Comparison of ENCODE assay signal across 8 mouse cellular contexts in the genomic region with DNA sequence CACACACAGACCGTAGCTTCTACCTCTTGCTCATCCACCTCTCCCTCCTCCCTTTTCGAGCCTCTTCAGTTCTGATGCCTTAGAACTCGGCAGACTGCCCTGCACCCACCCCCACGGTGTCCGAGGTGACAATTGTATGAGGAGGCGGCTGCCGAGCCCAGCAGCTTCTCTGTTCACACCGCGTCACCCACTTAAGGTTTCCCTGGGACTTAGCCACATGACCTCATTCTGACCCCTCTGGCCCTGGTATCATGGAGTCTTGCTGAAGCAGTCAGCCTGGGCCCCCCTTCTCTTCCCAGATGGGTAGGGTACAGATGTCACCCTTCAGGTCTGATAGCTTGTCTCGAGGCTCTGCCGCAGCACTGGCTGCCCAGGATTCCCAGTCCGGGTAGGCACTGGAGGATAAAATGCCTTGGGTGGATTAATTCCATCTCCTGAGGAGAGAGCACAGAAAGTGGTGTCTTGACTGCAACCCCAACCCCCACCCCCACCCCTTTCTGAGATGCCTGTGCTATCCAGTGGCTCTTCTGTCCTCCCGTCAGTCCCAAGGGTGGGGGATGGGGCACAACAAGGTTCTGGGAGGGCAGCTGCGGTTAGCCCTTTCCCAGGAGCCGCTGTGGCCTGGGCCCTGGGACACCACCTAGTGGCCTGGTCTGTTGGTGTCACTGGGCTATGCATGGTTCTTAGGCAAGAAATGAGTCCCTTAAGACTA. TPM values are rescaled to one million over a fixed set of nuclear protein-coding genes. Genes with fewer than 3 reads are reported as not detected.
DNase-seq lines count a peak whose midpoint lies in the region; ATAC-seq and TF ChIP-seq lines count a peak whose summit lies in the region.

No protein-coding gene starts in this region.

- no peaks in the 10 kb centered on the region for H3K36me3 ChIP-seq in forebrain, embryonic 13.5 days (ENCODE audit: poor library complexity, severe bottlenecking)
- no peaks in the 10 kb centered on the region for H3K36me3 ChIP-seq in liver, postnatal 0 days (replicated peaks; ENCODE audit: insufficient read depth, low read length)
- H3K36me3 ChIP-seq in neural tube, embryonic 12.5 days, result no peaks in the 10 kb centered on the region
- no peaks in the 10 kb centered on the region for H3K36me3 ChIP-seq in stomach, embryonic 16.5 days (ENCODE audit: control insufficient read depth, insufficient read depth, low read length)

- no peak for TF ChIP-seq EP300 in liver, postnatal 0 days (IDR thresholded peaks at IDR 0.05; ENCODE audit: low read depth)

- H3K9me3 ChIP-seq in forebrain, embryonic 13.5 days (replicated peaks), result no peaks in the 10 kb centered on the region
- no peaks in the 10 kb centered on the region for H3K9me3 ChIP-seq in liver, postnatal 0 days (ENCODE audit: low read length)
- H3K9me3 ChIP-seq in neural tube, embryonic 12.5 days, result no peaks in the 10 kb centered on the region
- H3K9me3 ChIP-seq in stomach, embryonic 16.5 days (replicated peaks; ENCODE audit: control insufficient read depth, low read length), result no peaks in the 10 kb centered on the region

- H3K9ac ChIP-seq in forebrain, embryonic 13.5 days, result peak overlapping the region; percentile 60
- H3K9ac ChIP-seq in liver, postnatal 0 days (replicated peaks), result no peak overlapping the region
- peak overlapping the region; percentile 56 for H3K9ac ChIP-seq in neural tube, embryonic 12.5 days
- peak overlapping the region; percentile 32 for H3K9ac ChIP-seq in stomach, embryonic 16.5 days (ENCODE audit: low read length)

- TF ChIP-seq CTCF in liver, postnatal 0 days (IDR thresholded peaks at IDR 0.05; ENCODE audit: low read depth), result peak; percentile 90

- intact Hi-C loops in heart, postnatal 10 days (cut with DNase I), result loop anchor here (1.0 to 5.0 kb wide), 5 partner anchors 19 to 103 kb away; a partner anchor contains a TSS

- H3K27me3 ChIP-seq in forebrain, embryonic 13.5 days, result no peaks in the 10 kb centered on the region
- 0 out of 2 replicates have a peak, but pooled peaks cover 3% of the 10 kb centered on the region for H3K27me3 ChIP-seq in liver, postnatal 0 days (ENCODE audit: insufficient read depth, low read length)
- H3K27me3 ChIP-seq in neural tube, embryonic 12.5 days (replicated peaks), result peaks cover 4% of the 10 kb centered on the region; the same call in 1 of the 2 replicates
- no peaks in the 10 kb centered on the region for H3K27me3 ChIP-seq in stomach, embryonic 16.5 days (ENCODE audit: control insufficient read depth, insufficient read depth, low read length)

- peak overlapping the region; percentile 77 for H3K4me2 ChIP-seq in forebrain, embryonic 13.5 days
- H3K4me2 ChIP-seq in liver, postnatal 0 days (ENCODE audit: low read depth, low read length), result peak overlapping the region; percentile 76
- H3K4me2 ChIP-seq in neural tube, embryonic 12.5 days (replicated peaks), result peak overlapping the region; percentile 72
- H3K4me2 ChIP-seq in stomach, embryonic 16.5 days (ENCODE audit: low read depth, low read length), result peak overlapping the region; percentile 72

- 0% methylated on average over 13 of the region's 15 CpGs for WGBS in forebrain, embryonic 13.5 days
- WGBS in liver, postnatal 0 days (ENCODE audit: insufficient replicate concordance), result under 1% methylated on average over 15 of the region's 15 CpGs
- 1% methylated on average over 15 of the region's 15 CpGs for WGBS in neural tube, embryonic 12.5 days
- 4% methylated on average over 15 of the region's 15 CpGs for WGBS in stomach, embryonic 16.5 days

- peak overlapping the region; percentile 87 for H3K27ac ChIP-seq in forebrain, embryonic 13.5 days
- H3K27ac ChIP-seq in liver, postnatal 0 days (ENCODE audit: low read depth), result no peak overlapping the region
- H3K27ac ChIP-seq in neural tube, embryonic 12.5 days, result peak overlapping the region; percentile 90
- peak overlapping the region; percentile 98 for H3K27ac ChIP-seq in stomach, embryonic 16.5 days (ENCODE audit: low read length)

- H3K4me3 ChIP-seq in forebrain, embryonic 13.5 days, result peak overlapping the region; percentile 45
- peak overlapping the region; percentile 44 for H3K4me3 ChIP-seq in liver, postnatal 0 days (ENCODE audit: low read depth, low read length)
- peak overlapping the region; percentile 32 for H3K4me3 ChIP-seq in neural tube, embryonic 12.5 days
- H3K4me3 ChIP-seq in stomach, embryonic 16.5 days (replicated peaks; ENCODE audit: low read length), result peak overlapping the region; percentile 42

- peaks cover 61% of the 10 kb centered on the region for H3K4me1 ChIP-seq in forebrain, embryonic 13.5 days
- peaks cover 18% of the 10 kb centered on the region for H3K4me1 ChIP-seq in liver, postnatal 0 days (ENCODE audit: insufficient read depth)
- peaks cover 69% of the 10 kb centered on the region for H3K4me1 ChIP-seq in neural tube, embryonic 12.5 days
- peaks cover 64% of the 10 kb centered on the region for H3K4me1 ChIP-seq in stomach, embryonic 16.5 days (ENCODE audit: control insufficient read depth, insufficient read depth, low read length)

- peak; percentile 79 for ATAC-seq in CD4-positive, CD25-positive, alpha-beta regulatory T cell, adult 4 months
- peak; percentile 73 for ATAC-seq in forebrain, embryonic 13.5 days
- ATAC-seq in liver, postnatal 0 days, result peak; percentile 75
- peak; percentile 74 for ATAC-seq in neural tube, embryonic 12.5 days (ENCODE audit: low FRiP score, low read depth)
- ATAC-seq in stomach, embryonic 16.5 days (ENCODE audit: insufficient read depth, low FRiP score), result peak; percentile 56; the same call in 1 of the 2 replicates

- DNase-seq in c-Kit-positive CD71-negative TER-119-negative erythroid progenitor cells, embryonic 14.5 days (ENCODE audit: low read depth), result peak; percentile 65
- peak; percentile 96 to 97 for DNase-seq in heart, postnatal 10 days
- DNase-seq in layer of hippocampus, adult 11-12 months (ENCODE audit: low spot score), result peak; percentile 87
- peak; percentile 86 for DNase-seq in liver, postnatal 0 days

RNA-seq across cellular contexts. Expression of a gene that starts 42.4 kb away (rescaled TPM):
- 100 to 1,000 TPM in 1 of 2 experiments, 10 to 100 TPM in 1; 79.7 to 103 TPM for polyA plus RNA-seq in CD4-positive, CD25-positive, alpha-beta regulatory T cell, adult 4 months (2017; shearing (Covaris generic))
- polyA plus RNA-seq in forebrain, embryonic 13.5 days (2015; fragmentation: Nextera tagmentation; extraction: Ambion mirVana), result 70.4 and 70.9 TPM in 2 replicates
- total RNA-seq in heart, postnatal 10 days (2021), result 100 to 1,000 TPM; 250 to 256 TPM
- polyA plus RNA-seq in liver, postnatal 0 days (2015; fragmentation: Nextera tagmentation; extraction: Ambion mirVana), result 28.7 and 29.3 TPM in 2 replicates
- polyA plus RNA-seq in neural tube, embryonic 12.5 days (2016; fragmentation: Nextera tagmentation; extraction: Ambion mirVana), result 70.1 and 71.6 TPM in 2 replicates
- polyA plus RNA-seq in stomach, embryonic 16.5 days (2015; fragmentation: Nextera tagmentation; extraction: Ambion mirVana), result 50.1 and 57.9 TPM in 2 replicates
